Mouse (Mus musculus): ENCODE measurements at regions not wholly inside any gene's neighbourhood (a gene's known extent, or its start where the extent isn't known, plus 50 kb on each side); places are given as distances from the start of the nearest gene placed in this dataset.

DNA sequence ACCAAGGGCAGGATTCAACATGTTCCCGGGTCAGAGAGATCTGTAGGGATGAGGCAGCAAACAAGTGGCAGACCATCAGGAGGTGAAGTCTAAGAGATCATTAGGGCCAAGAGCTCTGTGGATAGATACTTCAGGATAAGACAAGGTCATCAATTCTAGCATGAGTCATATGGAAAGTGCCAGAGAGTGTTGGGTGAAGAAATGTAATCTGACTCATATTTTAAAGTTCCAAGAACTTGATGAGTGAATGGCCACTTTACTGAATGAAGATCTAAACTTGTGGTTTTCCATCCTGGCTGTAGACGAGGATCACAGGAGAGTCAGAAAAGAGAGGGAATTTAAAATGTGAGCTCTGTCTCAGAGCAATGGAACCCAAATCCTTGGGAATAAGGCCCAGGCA lies 115.6 kb downstream of the Sox9 start:
- no peak for TF ChIP-seq CTCF (IDR thresholded peaks at IDR 0.05; ENCODE audit: borderline replicate concordance, extremely low read depth, insufficient read depth, insufficient read length)
- TF ChIP-seq POLR2A (IDR thresholded peaks at IDR 0.05; ENCODE audit: borderline replicate concordance, extremely low read depth, insufficient read depth, insufficient read length, poor library complexity, severe bottlenecking), result no peak

All from brain, embryonic 14.5 days (tissue).